Mouse (Mus musculus): Measurements from ENCODE around the gene Gas2l1. TPM values are rescaled to one million over a fixed set of nuclear protein-coding genes. Genes with fewer than 3 reads are reported as not detected.

Gas2l1 gene
- 65.3 and 117 TPM in 2 replicates for polyA plus RNA-seq (2012; rRNA removed; ENCODE audit: low replicate concordance)

GRCm38 (mm10) chr11:5065056-5065821, at the start of gene Gas2l1:
Gene Gas2l1, minus strand, starts transcription at chr11:5065327.

GRCm38 (mm10) chr11:5098736-5099542, 33.8 kb upstream of the Gas2l1 start, which contains the start of the genes Rhbdd3 and Ewsr1:
Gene Rhbdd3, plus strand, starts transcription at chr11:5098926.
Gene Ewsr1, minus strand, starts transcription at chr11:5099266.

GRCm38 (mm10) chr11:5057856-5058641, 7.1 kb downstream of the Gas2l1 start, which contains the start of gene Rasl10a:
Gene Rasl10a, plus strand, starts transcription at chr11:5058128.

Other genes with a start within 250 kb of the Gas2l1 start
- 47.4 and 61.4 TPM in 2 replicates for gene Nf2, start 215.8 kb downstream of the Gas2l1 start, polyA plus RNA-seq (2012; rRNA removed; ENCODE audit: low replicate concordance)
- gene Nipsnap1, start 191.4 kb downstream of the Gas2l1 start, polyA plus RNA-seq (2012; rRNA removed; ENCODE audit: low replicate concordance), result 16.5 and 18.3 TPM in 2 replicates
- gene Thoc5, start 170.0 kb downstream of the Gas2l1 start, polyA plus RNA-seq (2012; rRNA removed; ENCODE audit: low replicate concordance), result 14.5 and 19.3 TPM in 2 replicates
- 0.36 and 1.4 TPM in 2 replicates for gene Nefh, start 117.3 kb downstream of the Gas2l1 start, polyA plus RNA-seq (2012; rRNA removed; ENCODE audit: low replicate concordance)
- 92.1 and 96.8 TPM in 2 replicates for gene Ap1b1, start 78.5 kb downstream of the Gas2l1 start, polyA plus RNA-seq (2012; rRNA removed; ENCODE audit: low replicate concordance)
- gene Rasl10a, start 7.2 kb downstream of the Gas2l1 start, polyA plus RNA-seq (2012; rRNA removed; ENCODE audit: low replicate concordance), result 5.0 and 6.0 TPM in 2 replicates
- gene Rhbdd3, start 33.6 kb upstream of the Gas2l1 start, polyA plus RNA-seq (2012; rRNA removed; ENCODE audit: low replicate concordance), result 37.3 and 48.5 TPM in 2 replicates
- 405 and 472 TPM in 2 replicates for gene Ewsr1, start 33.9 kb upstream of the Gas2l1 start, polyA plus RNA-seq (2012; rRNA removed; ENCODE audit: low replicate concordance)
- gene Emid1, start 86.9 kb upstream of the Gas2l1 start, polyA plus RNA-seq (2012; rRNA removed; ENCODE audit: low replicate concordance), result 15.9 and 32.0 TPM in 2 replicates
- 23.7 and 26.4 TPM in 2 replicates for gene Kremen1, start 196.2 kb upstream of the Gas2l1 start, polyA plus RNA-seq (2012; rRNA removed; ENCODE audit: low replicate concordance)